Mouse (Mus musculus): ENCODE measurements around the gene Actc1. TPM values are rescaled to one million over a fixed set of nuclear protein-coding genes. Genes with fewer than 3 reads are reported as not detected.

Gene Actc1
- polyA plus RNA-seq, 1 experiment from 2014 or later: 39.6 TPM

DNA sequence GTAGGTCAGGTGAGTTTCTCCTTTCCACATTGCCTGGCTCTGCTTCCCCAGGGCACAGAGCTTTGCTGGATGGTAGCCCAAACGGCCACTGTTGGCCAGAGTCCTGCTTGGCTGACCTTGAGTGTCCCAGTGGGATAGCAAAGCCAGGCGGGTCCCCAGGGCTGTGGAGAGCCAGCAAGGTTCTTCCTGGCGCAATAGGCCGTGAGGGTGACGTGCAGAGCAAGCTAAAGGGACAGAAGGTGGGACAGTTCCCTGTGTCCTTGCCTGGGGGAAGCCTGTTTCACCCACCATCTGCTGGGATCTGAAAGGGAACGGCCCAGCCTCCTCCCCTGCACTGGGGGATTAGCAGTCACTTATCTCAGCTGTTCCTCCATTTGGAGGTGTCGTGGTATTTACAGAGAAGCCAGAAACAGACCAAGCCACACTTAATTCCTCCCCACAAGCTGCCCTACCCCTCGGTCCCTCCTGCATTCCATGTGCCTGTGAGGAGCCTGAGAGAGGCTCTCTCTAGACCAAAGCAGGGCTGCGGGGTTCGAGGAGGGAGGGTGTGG, 4.0 kb upstream of the Actc1 start:
- DNase-seq (ENCODE audit: low spot score): no peak
- no peaks in the 10 kb centered on the region for H3K9me3 ChIP-seq (ENCODE audit: control insufficient read depth, low read length)
- no peaks in the 10 kb centered on the region for H3K4me1 ChIP-seq (replicated peaks; ENCODE audit: control insufficient read depth, insufficient read depth, low read length)
- no peak overlapping the region for H3K9ac ChIP-seq (ENCODE audit: low read length)
- no peaks in the 10 kb centered on the region for H3K36me3 ChIP-seq (ENCODE audit: control insufficient read depth, insufficient read depth, low read length)
- H3K27ac ChIP-seq (ENCODE audit: low read depth): no peak overlapping the region
- no peak overlapping the region for H3K4me3 ChIP-seq (ENCODE audit: low read depth, low read length)
- no peaks in the 10 kb centered on the region for H3K27me3 ChIP-seq (replicated peaks; ENCODE audit: control insufficient read depth, insufficient read depth, low read length)
- no peak overlapping the region for H3K4me2 ChIP-seq (ENCODE audit: low read length)
- no peak for ATAC-seq (replicated peaks; ENCODE audit: low FRiP score, low TSS enrichment, low read depth)
- 12% methylated on average over 10 of the region's 10 CpGs for WGBS

DNA sequence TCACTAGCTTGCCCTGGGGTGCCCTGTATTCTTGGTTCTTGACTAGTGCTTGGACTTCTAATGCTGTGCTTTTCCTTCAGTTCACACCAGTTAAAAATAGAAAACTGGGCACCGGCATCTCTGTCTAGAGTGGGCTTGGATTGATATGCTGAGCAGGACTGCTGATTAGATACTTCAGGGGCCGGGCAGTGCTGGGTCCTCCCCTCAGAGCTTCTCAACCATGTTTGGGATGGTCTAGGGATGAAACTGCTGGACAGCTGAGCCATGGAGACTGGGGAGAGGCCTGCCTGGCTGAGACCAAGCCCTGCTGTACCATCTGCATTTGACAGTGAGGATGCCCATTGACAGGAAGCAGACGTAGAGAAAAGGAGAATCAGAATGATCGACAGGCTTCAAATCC, 781 bp upstream of the Actc1 start:
- no peak for ATAC-seq (replicated peaks; ENCODE audit: low FRiP score, low TSS enrichment, low read depth)
- 72% methylated on average over 4 of the region's 4 CpGs for WGBS

DNA sequence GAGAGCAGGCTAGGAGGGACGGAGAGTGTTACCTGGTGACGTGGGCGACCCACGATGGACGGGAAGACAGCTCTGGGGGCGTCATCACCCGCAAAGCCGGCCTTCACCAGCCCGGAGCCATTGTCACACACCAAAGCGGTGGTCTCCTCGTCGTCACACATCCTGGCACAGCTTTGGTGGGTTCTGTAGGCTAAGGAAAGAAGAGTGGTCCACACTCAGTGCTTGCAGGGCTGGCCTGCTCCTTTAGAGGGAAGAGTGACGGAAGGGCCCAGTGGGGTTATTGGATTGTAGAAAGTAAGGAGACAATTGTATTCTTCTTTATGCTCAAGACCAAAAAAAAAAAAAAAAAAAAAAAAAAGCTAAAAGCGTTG, 1.5 kb downstream of the Actc1 start:
- H3K4me1 ChIP-seq (replicated peaks; ENCODE audit: control insufficient read depth, insufficient read depth, low read length): no peaks in the 10 kb centered on the region
- H3K36me3 ChIP-seq (ENCODE audit: control insufficient read depth, insufficient read depth, low read length): no peaks in the 10 kb centered on the region
- no peak overlapping the region for H3K4me3 ChIP-seq (ENCODE audit: low read depth, low read length)
- H3K4me2 ChIP-seq (ENCODE audit: low read length): no peak overlapping the region
- no peak overlapping the region for H3K27ac ChIP-seq (ENCODE audit: low read depth)
- ATAC-seq (replicated peaks; ENCODE audit: low FRiP score, low TSS enrichment, low read depth): no peak
- no peak overlapping the region for H3K9ac ChIP-seq (ENCODE audit: low read length)
- DNase-seq (ENCODE audit: low spot score): no peak
- H3K27me3 ChIP-seq (replicated peaks; ENCODE audit: control insufficient read depth, insufficient read depth, low read length): no peaks in the 10 kb centered on the region
- 84% methylated on average over 14 of the region's 14 CpGs for WGBS
- no peaks in the 10 kb centered on the region for H3K9me3 ChIP-seq (ENCODE audit: control insufficient read depth, low read length)

More for the DNA sequence above, 781 bp upstream of the Actc1 start:
- no peak overlapping the region for H3K27ac ChIP-seq (ENCODE audit: low read depth)
- no peak overlapping the region for H3K4me2 ChIP-seq (ENCODE audit: low read length)
- H3K4me1 ChIP-seq (replicated peaks; ENCODE audit: control insufficient read depth, insufficient read depth, low read length): no peaks in the 10 kb centered on the region
- no peaks in the 10 kb centered on the region for H3K9me3 ChIP-seq (ENCODE audit: control insufficient read depth, low read length)
- H3K27me3 ChIP-seq (replicated peaks; ENCODE audit: control insufficient read depth, insufficient read depth, low read length): no peaks in the 10 kb centered on the region
- DNase-seq (ENCODE audit: low spot score): no peak
- no peak overlapping the region for H3K9ac ChIP-seq (ENCODE audit: low read length)
- H3K4me3 ChIP-seq (ENCODE audit: low read depth, low read length): no peak overlapping the region
- H3K36me3 ChIP-seq (ENCODE audit: control insufficient read depth, insufficient read depth, low read length): no peaks in the 10 kb centered on the region

DNA sequence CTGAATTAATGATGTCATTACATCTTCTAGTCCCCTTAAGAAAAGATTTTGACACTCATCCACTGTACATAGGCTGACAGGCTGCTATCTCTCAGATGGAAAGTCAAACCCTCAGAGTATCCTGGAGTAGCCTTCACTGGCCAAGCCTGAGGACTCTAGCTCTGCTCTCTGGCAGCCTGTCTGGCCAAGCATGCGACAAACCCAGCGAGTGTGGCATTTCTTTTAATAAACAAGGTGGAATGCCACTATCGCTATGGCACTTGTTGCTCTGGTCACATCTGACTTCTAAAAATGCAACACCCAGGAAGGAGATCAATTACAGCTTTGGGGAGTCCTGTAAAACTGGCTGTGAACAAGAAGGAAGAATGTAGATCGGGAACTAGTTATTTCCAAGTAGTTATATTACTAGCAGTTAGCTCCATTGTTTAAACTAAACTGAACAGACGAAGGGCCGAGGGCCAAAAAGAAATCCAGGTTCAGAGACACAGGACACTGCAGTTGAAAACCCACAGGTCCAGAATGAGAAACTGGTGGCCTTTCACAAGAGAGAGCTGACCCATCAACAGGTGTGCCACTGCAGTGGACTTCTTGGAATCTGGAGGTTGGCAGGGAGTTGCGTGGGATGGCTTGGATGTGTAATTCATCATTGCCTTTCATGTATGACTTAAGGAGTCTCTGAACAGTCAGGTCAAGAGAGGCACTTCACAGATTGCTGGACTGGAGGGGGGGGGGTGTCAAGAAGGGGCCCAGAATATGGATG, 2.1 kb downstream of the Actc1 start:
- Histone ChIP-seq H3K4me1 (replicated peaks; ENCODE audit: control insufficient read depth, insufficient read depth, low read length) (no peaks in the 10 kb centered on the region), H3K4me2 (ENCODE audit: low read length) (no peak overlapping the region), H3K36me3 (ENCODE audit: control insufficient read depth, insufficient read depth, low read length) (no peaks in the 10 kb centered on the region), H3K27me3 (replicated peaks; ENCODE audit: control insufficient read depth, insufficient read depth, low read length) (no peaks in the 10 kb centered on the region), H3K9me3 (ENCODE audit: control insufficient read depth, low read length) (no peaks in the 10 kb centered on the region), H3K27ac (ENCODE audit: low read depth) (no peak overlapping the region), H3K9ac (ENCODE audit: low read length) (no peak overlapping the region), H3K4me3 (ENCODE audit: low read depth, low read length) (no peak overlapping the region)
- WGBS: 83% methylated on average over 7 of the region's 7 CpGs
- DNase-seq (ENCODE audit: low spot score): no peak
- no peak for ATAC-seq (replicated peaks; ENCODE audit: low FRiP score, low TSS enrichment, low read depth)

DNA sequence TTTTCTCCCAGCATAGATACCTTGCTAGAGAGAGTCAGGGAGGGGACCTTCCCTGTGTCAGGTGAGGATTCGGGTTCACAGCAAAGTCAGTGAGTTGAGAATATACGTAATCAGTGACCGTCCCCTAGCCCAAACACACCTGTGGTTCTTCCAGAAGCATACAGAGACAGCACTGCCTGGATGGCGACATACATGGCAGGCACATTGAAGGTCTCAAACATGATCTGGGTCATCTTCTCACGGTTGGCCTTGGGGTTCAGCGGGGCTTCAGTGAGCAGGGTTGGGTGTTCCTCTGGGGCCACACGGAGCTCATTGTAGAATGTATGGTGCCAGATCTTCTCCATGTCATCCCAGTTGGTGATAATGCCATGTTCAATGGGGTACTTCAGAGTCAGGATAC, 3.2 kb downstream of the Actc1 start:
- no peak for DNase-seq (ENCODE audit: low spot score)
- no peak overlapping the region for H3K4me3 ChIP-seq (ENCODE audit: low read depth, low read length)
- 92% methylated on average over 7 of the region's 7 CpGs for WGBS
- ATAC-seq (replicated peaks; ENCODE audit: low FRiP score, low TSS enrichment, low read depth): no peak
- H3K36me3 ChIP-seq (ENCODE audit: control insufficient read depth, insufficient read depth, low read length): no peaks in the 10 kb centered on the region
- H3K9ac ChIP-seq (ENCODE audit: low read length): no peak overlapping the region
- H3K9me3 ChIP-seq (ENCODE audit: control insufficient read depth, low read length): no peaks in the 10 kb centered on the region
- H3K4me2 ChIP-seq (ENCODE audit: low read length): no peak overlapping the region
- H3K27me3 ChIP-seq (replicated peaks; ENCODE audit: control insufficient read depth, insufficient read depth, low read length): no peaks in the 10 kb centered on the region
- H3K4me1 ChIP-seq (replicated peaks; ENCODE audit: control insufficient read depth, insufficient read depth, low read length): no peaks in the 10 kb centered on the region
- no peak overlapping the region for H3K27ac ChIP-seq (ENCODE audit: low read depth)

DNA sequence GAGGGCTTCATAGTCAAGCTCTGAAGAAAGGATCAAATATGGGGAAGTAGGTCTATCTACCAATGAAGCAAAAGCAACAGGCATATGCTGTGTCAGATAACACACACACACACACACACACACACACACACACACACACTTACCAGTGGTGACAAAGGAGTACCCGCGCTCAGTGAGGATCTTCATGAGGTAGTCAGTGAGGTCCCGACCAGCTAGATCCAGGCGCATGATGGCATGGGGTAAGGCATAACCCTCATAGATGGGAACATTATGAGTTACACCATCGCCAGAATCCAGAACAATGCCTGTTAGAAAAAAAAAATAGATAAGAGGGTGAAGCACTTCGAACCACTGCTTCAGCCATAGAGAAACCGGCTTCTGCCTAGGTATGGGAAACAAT, 4.0 kb downstream of the Actc1 start:
- DNase-seq (ENCODE audit: low spot score): no peak
- no peak for ATAC-seq (replicated peaks; ENCODE audit: low FRiP score, low TSS enrichment, low read depth)
- Histone ChIP-seq H3K4me1 (replicated peaks; ENCODE audit: control insufficient read depth, insufficient read depth, low read length) (no peaks in the 10 kb centered on the region), H3K9ac (ENCODE audit: low read length) (no peak overlapping the region), H3K36me3 (ENCODE audit: control insufficient read depth, insufficient read depth, low read length) (no peaks in the 10 kb centered on the region), H3K4me3 (ENCODE audit: low read depth, low read length) (no peak overlapping the region), H3K9me3 (ENCODE audit: control insufficient read depth, low read length) (no peaks in the 10 kb centered on the region), H3K4me2 (ENCODE audit: low read length) (no peak overlapping the region), H3K27ac (ENCODE audit: low read depth) (no peak overlapping the region), H3K27me3 (replicated peaks; ENCODE audit: control insufficient read depth, insufficient read depth, low read length) (no peaks in the 10 kb centered on the region)
- 94% methylated on average over 7 of the region's 7 CpGs for whole genome bisulfite sequencing

DNA sequence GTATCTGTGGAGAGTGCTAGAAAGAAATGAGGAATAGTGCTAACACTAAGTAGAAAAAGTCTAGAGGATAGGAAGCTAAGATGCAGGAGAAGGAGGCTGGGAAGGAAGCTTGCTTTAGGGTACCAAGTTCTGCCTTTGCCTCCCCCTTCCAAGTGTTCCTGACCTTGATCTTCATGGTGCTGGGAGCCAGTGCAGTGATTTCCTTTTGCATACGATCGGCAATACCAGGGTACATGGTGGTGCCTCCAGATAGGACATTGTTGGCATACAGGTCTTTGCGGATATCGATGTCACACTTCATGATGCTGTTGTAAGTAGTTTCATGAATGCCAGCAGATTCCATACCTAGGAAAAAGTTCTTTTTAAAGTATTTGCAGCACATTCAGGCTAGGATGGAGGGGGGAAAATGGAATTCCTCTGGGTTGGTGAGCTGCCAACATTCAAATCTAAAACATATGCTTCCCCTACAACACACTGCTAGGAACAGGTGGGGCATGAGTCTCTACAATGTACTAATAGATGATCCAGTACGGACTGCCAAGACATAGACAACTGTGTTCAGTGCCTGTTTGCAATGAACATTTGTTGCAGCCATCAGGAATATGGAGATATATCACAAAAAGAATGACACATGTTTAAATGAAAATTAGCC, 5.3 kb downstream of the Actc1 start:
- Histone ChIP-seq H3K36me3 (ENCODE audit: control insufficient read depth, insufficient read depth, low read length) (no peaks in the 10 kb centered on the region), H3K4me1 (replicated peaks; ENCODE audit: control insufficient read depth, insufficient read depth, low read length) (no peaks in the 10 kb centered on the region), H3K4me2 (ENCODE audit: low read length) (no peak overlapping the region), H3K27me3 (replicated peaks; ENCODE audit: control insufficient read depth, insufficient read depth, low read length) (no peaks in the 10 kb centered on the region), H3K27ac (ENCODE audit: low read depth) (no peak overlapping the region), H3K9ac (ENCODE audit: low read length) (no peak overlapping the region), H3K4me3 (ENCODE audit: low read depth, low read length) (no peak overlapping the region), H3K9me3 (ENCODE audit: control insufficient read depth, low read length) (no peaks in the 10 kb centered on the region)
- WGBS: 90% methylated on average over 5 of the region's 5 CpGs
- DNase-seq (ENCODE audit: low spot score): no peak
- no peak for ATAC-seq (replicated peaks; ENCODE audit: low FRiP score, low TSS enrichment, low read depth)

DNA sequence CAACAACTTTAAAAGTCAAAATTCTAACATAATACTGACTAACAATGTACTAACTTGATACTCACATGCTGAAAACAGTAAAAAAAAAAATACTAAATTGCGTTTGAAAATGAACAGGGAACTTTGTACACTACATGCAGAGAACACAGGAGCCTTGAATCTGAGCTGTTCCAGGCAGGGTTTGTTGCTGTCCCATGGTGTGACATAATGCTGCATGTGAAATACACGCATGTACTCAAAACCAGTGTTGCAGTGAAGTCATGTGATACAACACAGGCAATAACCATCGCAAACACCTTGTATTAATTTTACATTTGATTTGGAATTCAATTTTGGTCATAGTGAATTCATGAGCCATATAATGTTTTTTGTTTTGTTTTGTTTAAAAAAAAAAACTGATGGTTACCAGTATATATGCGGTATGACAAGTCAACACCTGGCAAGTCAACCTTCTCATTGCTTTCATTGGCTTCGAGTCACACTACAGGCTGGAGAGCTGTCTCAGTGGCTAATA, 7.1 kb downstream of the Actc1 start:
- DNase-seq (ENCODE audit: low spot score) (no peak), ATAC-seq (replicated peaks; ENCODE audit: low FRiP score, low TSS enrichment, low read depth) (no peak)
- Histone ChIP-seq H3K27me3 (replicated peaks; ENCODE audit: control insufficient read depth, insufficient read depth, low read length) (no peaks in the 10 kb centered on the region), H3K9ac (ENCODE audit: low read length) (no peak overlapping the region), H3K4me3 (ENCODE audit: low read depth, low read length) (no peak overlapping the region), H3K27ac (ENCODE audit: low read depth) (no peak overlapping the region), H3K9me3 (ENCODE audit: control insufficient read depth, low read length) (no peaks in the 10 kb centered on the region), H3K36me3 (ENCODE audit: control insufficient read depth, insufficient read depth, low read length) (no peaks in the 10 kb centered on the region), H3K4me1 (replicated peaks; ENCODE audit: control insufficient read depth, insufficient read depth, low read length) (no peaks in the 10 kb centered on the region), H3K4me2 (ENCODE audit: low read length) (no peak overlapping the region)
- 93% methylated on average over 5 of the region's 5 CpGs for WGBS
